Mouse (Mus musculus): ENCODE data around the gene Olfr1442. TPM values are rescaled to one million over a fixed set of nuclear protein-coding genes. Genes with fewer than 3 reads are reported as not detected.
"Not testable (repeated sequence)": the region's sequence is repeated elsewhere in the genome, so short reads cannot be mapped to it uniquely, and the experiment has no call there.

The Olfr1442 gene
- polyA plus RNA-seq, 1 experiment = not detected

- no peaks in the 10 kb centered on the region for H3K9me3 ChIP-seq (ENCODE audit: control insufficient read depth, low read length)
- TF ChIP-seq GATA1 (IDR thresholded peaks at IDR 0.05; ENCODE audit: low read length) (no peak), TAL1 (IDR thresholded peaks at IDR 0.05; ENCODE audit: low read length) (no peak)
- no peaks in the 10 kb centered on the region for H3K36me3 ChIP-seq (ENCODE audit: control insufficient read depth)
- no peaks in the 10 kb centered on the region for H3K27me3 ChIP-seq (ENCODE audit: control insufficient read depth)
- no peak within 1 kb of the TSS for H3K4me3 ChIP-seq (replicated peaks)
- no peaks in the 10 kb centered on the region for H3K4me1 ChIP-seq (ENCODE audit: control insufficient read depth)
Observed at GRCm38 (mm10) chr19:12677812-12678211, 7.6 kb downstream of the Olfr1442 start, which contains the start of gene Olfr1443. Gene Olfr1443 (plus strand): TSS chr19:12678112.

DNA sequence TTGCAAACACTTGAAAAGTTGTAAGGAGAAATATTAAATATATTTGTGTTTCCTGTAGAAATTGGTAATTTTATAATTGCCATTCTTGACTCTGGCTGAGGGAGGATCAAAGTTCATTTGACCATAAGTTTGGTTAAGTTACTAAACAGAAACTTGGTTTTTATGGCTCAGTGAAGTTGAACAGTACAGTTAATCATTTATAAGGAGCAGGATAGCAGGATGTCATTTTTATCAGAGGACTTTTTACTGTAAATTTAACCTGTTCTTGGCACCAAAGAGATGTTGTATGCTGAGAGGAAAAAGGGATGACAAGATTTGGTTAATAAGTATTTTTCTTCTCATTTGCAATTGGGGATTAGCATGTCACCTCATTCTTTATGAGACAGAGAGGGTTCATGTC lies 14.4 kb downstream of the Olfr1442 start:
- no peak for TF ChIP-seq TAL1 (IDR thresholded peaks at IDR 0.05; ENCODE audit: low read length)
- TF ChIP-seq GATA1 (IDR thresholded peaks at IDR 0.05; ENCODE audit: low read length) = no peak
- no peaks in the 10 kb centered on the region for H3K9me3 ChIP-seq (ENCODE audit: control insufficient read depth, low read length)
- no peaks in the 10 kb centered on the region for H3K27me3 ChIP-seq (ENCODE audit: control insufficient read depth)
- no peaks in the 10 kb centered on the region for H3K4me1 ChIP-seq (ENCODE audit: control insufficient read depth)
- no peaks in the 10 kb centered on the region for H3K36me3 ChIP-seq (ENCODE audit: control insufficient read depth)
- no peak overlapping the region for H3K4me3 ChIP-seq (replicated peaks)

- Histone ChIP-seq H3K27me3 (ENCODE audit: control insufficient read depth) (no peaks in the 10 kb centered on the region), H3K4me3 (replicated peaks) (no peak overlapping the region), H3K9me3 (ENCODE audit: control insufficient read depth, low read length) (no peaks in the 10 kb centered on the region), H3K36me3 (ENCODE audit: control insufficient read depth) (no peaks in the 10 kb centered on the region), H3K4me1 (ENCODE audit: control insufficient read depth) (no peaks in the 10 kb centered on the region)
- TF ChIP-seq TAL1 (IDR thresholded peaks at IDR 0.05; ENCODE audit: low read length) = no peak
- TF ChIP-seq GATA1 (IDR thresholded peaks at IDR 0.05; ENCODE audit: low read length) = no peak
Observed at GRCm38 (mm10) chr19:12685231-12685630, 15.0 kb downstream of the Olfr1442 start.

- Histone ChIP-seq H3K4me3 (replicated peaks) (no peak within 1 kb of the TSS), H3K9me3 (ENCODE audit: control insufficient read depth, low read length) (no peaks in the 10 kb centered on the region), H3K27me3 (ENCODE audit: control insufficient read depth) (no peaks in the 10 kb centered on the region), H3K36me3 (ENCODE audit: control insufficient read depth) (no peaks in the 10 kb centered on the region), H3K4me1 (ENCODE audit: control insufficient read depth) (no peaks in the 10 kb centered on the region)
- no peak for TF ChIP-seq TAL1 (IDR thresholded peaks at IDR 0.05; ENCODE audit: low read length)
- TF ChIP-seq GATA1 (IDR thresholded peaks at IDR 0.05; ENCODE audit: low read length) = no peak
Observed at GRCm38 (mm10) chr19:12695590-12695989, 25.4 kb downstream of the Olfr1442 start, which contains the start of gene Keg1. Gene Keg1 (plus strand): TSS chr19:12695786.

DNA sequence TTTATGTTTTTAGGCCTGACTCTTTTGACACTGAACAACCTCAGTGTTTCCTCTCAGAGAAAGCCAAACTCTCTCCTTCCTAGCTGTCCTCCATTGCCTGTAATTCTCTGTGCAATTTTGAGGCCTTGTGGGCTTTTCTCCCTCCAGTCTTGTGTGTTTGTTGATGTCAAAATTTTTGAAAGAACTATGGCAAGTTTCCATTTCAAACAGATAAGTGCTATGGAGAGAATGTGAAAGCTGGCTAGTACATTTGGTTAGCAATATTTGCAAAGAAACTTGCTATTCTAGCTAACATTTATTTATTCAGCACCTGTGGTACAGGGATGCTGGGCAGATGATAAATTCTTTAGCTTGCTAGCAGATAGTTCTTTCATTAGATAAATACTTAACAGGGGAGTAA lies 26.0 kb downstream of the Olfr1442 start:
- no peak for TF ChIP-seq TAL1 (IDR thresholded peaks at IDR 0.05; ENCODE audit: low read length)
- no peak for TF ChIP-seq GATA1 (IDR thresholded peaks at IDR 0.05; ENCODE audit: low read length)
- Histone ChIP-seq H3K4me1 (ENCODE audit: control insufficient read depth) (no peaks in the 10 kb centered on the region), H3K9me3 (ENCODE audit: control insufficient read depth, low read length) (no peaks in the 10 kb centered on the region), H3K4me3 (replicated peaks) (no peak overlapping the region), H3K27me3 (ENCODE audit: control insufficient read depth) (no peaks in the 10 kb centered on the region), H3K36me3 (ENCODE audit: control insufficient read depth) (no peaks in the 10 kb centered on the region)

DNA sequence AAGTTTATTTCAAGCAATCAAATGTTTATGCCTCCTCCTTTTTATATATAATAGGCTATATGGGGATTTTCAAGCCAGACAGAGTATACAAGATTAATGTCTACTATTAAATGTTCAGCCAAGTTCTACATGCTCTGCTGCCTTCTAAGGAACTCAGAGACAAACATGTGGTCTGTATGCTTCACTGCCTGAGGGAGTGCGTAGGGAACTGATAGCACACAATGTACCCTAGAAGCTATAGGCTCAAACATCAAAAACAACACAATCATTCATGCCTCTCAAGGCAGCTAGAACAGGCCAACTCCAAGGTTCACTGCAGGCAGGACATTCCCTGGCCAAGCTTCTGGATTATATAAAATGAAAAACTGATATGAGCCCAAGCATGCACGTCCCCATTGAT lies 38.2 kb downstream of the Olfr1442 start:
- Histone ChIP-seq H3K36me3 (ENCODE audit: control insufficient read depth) (no peaks in the 10 kb centered on the region), H3K27me3 (ENCODE audit: control insufficient read depth) (no peaks in the 10 kb centered on the region), H3K4me1 (ENCODE audit: control insufficient read depth) (no peaks in the 10 kb centered on the region), H3K9me3 (ENCODE audit: control insufficient read depth, low read length) (no peaks in the 10 kb centered on the region), H3K4me3 (replicated peaks) (no peak overlapping the region)
- TF ChIP-seq GATA1 (IDR thresholded peaks at IDR 0.05; ENCODE audit: low read length) (no peak), TAL1 (IDR thresholded peaks at IDR 0.05; ENCODE audit: low read length) (no peak)

DNA sequence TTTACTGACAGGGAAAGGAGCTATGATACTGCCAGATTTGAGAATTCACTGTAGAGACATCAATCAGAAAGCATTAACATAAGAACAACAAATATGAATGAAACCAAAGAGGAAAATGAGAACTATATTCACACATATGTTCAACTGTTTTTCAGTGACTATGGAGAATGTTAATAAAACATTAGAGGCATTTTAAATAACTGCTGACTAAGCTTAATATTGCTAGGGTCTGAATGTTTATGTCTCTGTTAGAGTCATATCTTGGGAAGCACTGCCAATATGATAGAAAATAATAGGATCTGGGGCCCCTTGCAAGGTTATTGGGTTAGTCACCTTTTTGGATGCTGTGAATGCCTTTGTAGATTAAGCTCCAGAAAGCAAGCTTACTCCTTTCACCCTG lies 38.7 kb downstream of the Olfr1442 start:
- H3K27me3 ChIP-seq (ENCODE audit: control insufficient read depth) = no peaks in the 10 kb centered on the region
- H3K4me3 ChIP-seq (replicated peaks) = no peak overlapping the region
- no peaks in the 10 kb centered on the region for H3K4me1 ChIP-seq (ENCODE audit: control insufficient read depth)
- no peaks in the 10 kb centered on the region for H3K36me3 ChIP-seq (ENCODE audit: control insufficient read depth)
- TF ChIP-seq TAL1 (IDR thresholded peaks at IDR 0.05; ENCODE audit: low read length) (no peak), GATA1 (IDR thresholded peaks at IDR 0.05; ENCODE audit: low read length) (no peak)
- no peaks in the 10 kb centered on the region for H3K9me3 ChIP-seq (ENCODE audit: control insufficient read depth, low read length)

DNA sequence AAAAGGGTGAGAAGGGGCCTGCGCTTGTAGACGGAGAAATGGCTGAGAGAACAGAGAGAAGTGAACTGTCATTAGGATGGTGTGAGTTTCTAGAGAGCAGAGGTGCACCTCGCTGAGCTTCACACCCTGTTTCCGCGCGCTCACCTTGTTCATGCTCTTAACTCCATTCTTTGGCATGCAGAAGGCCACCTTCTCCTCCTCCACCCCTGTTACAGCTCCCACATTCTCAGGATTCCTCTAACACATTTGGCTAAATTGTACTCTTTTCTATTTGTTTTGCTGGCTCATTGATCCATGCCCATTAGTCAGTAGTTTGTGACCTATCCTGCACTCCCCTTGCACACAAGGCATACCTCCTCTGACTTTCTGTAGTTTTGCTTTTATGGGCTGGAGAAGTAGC lies 49.0 kb downstream of the Olfr1442 start:
- no peaks in the 10 kb centered on the region for H3K36me3 ChIP-seq (ENCODE audit: control insufficient read depth)
- H3K4me3 ChIP-seq (replicated peaks) = no peak overlapping the region
- no peaks in the 10 kb centered on the region for H3K27me3 ChIP-seq (ENCODE audit: control insufficient read depth)
- TF ChIP-seq TAL1 (IDR thresholded peaks at IDR 0.05; ENCODE audit: low read length) = no peak
- no peak for TF ChIP-seq GATA1 (IDR thresholded peaks at IDR 0.05; ENCODE audit: low read length)
- H3K4me1 ChIP-seq (ENCODE audit: control insufficient read depth) = no peaks in the 10 kb centered on the region
- no peaks in the 10 kb centered on the region for H3K9me3 ChIP-seq (ENCODE audit: control insufficient read depth, low read length)

GRCm38 (mm10) chr19:12720463-12720862 lies 50.2 kb downstream of the Olfr1442 start:
- TF ChIP-seq GATA1 (IDR thresholded peaks at IDR 0.05; ENCODE audit: low read length) (no peak), TAL1 (IDR thresholded peaks at IDR 0.05; ENCODE audit: low read length) (no peak)
- H3K36me3 ChIP-seq (ENCODE audit: control insufficient read depth) = no peaks in the 10 kb centered on the region
- H3K4me3 ChIP-seq (replicated peaks) = no peak overlapping the region
- no peaks in the 10 kb centered on the region for H3K4me1 ChIP-seq (ENCODE audit: control insufficient read depth)
- no peaks in the 10 kb centered on the region for H3K9me3 ChIP-seq (ENCODE audit: control insufficient read depth, low read length)
- no peaks in the 10 kb centered on the region for H3K27me3 ChIP-seq (ENCODE audit: control insufficient read depth)

DNA sequence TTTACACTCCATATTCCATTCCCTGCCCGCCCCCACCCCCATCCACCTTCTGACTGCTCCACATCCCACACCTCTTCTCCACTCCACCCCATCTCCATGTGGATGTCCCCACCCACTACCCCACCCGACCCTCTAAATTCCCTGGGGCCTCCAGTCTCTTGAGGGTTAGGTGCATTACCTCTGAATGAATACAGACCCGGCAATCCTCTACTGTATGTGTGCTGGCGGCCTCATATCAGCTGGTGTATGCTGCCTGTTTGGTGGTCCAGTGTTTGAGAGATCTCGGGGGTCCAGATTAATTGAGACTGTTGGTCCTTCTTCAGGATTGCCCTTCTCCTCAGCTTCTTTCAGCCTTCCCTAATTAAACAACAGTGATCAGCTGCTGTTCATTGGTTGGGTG lies 50.7 kb downstream of the Olfr1442 start:
- not testable (repeated sequence) for H3K9me3 ChIP-seq (ENCODE audit: control insufficient read depth, low read length)

GRCm38 (mm10) chr19:12721596-12721995 lies 51.4 kb downstream of the Olfr1442 start:
- not testable (repeated sequence) for H3K27me3 ChIP-seq (ENCODE audit: control insufficient read depth); H3K4me3 ChIP-seq (replicated peaks); H3K9me3 ChIP-seq (ENCODE audit: control insufficient read depth, low read length); H3K4me1 ChIP-seq (ENCODE audit: control insufficient read depth); H3K36me3 ChIP-seq (ENCODE audit: control insufficient read depth)

More for the DNA sequence above, 50.7 kb downstream of the Olfr1442 start:
- H3K4me3 ChIP-seq (replicated peaks); H3K36me3 ChIP-seq (ENCODE audit: control insufficient read depth); H3K27me3 ChIP-seq (ENCODE audit: control insufficient read depth); H3K4me1 ChIP-seq (ENCODE audit: control insufficient read depth): not testable (repeated sequence)

All from erythroblast, embryonic 14.5 days (primary cell).